Mouse (Mus musculus): ENCODE measurements at regions not wholly inside any gene's neighbourhood (a gene's known extent, or its start where the extent isn't known, plus 50 kb on each side); places are given as distances from the start of the nearest gene placed in this dataset.

DNA sequence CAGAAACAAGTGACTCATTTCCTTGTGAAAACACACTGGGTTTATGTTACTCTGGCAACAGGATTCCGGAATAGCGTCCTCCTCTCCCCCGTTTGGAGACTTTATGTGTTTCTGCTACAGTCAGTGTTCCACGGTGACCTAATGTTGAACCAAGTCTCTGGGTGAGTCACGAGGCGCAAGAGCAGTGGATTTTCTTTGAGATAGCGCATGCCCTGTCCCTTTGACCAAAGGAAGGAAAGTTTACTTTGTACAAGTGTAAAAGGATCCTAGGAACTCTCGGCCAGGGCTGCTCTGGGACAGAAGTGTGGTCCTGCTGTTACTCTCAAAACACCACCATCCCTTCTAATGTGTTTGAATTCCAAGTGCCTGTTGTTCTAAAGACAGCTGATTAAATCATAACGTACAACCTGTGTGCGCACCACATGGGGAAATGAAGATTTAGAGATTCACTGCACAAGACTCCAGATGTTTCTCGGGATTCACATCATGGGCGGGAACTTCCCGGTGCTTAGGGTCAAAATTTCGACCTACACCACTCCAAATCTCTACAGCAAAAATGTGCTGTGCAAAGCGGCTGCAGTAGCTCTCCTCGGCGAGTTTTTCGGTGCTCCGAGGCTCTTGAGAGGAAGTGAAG, 176.1 kb upstream of the Rbms1 start:
- Histone ChIP-seq H3K4me1 (ENCODE audit: control insufficient read depth, insufficient read depth, low read length) (peaks cover 6% of the 10 kb centered on the region), H3K4me3 (peak overlapping the region; percentile 15), H3K79me2 (replicated peaks; ENCODE audit: control insufficient read depth, insufficient read depth, low read length) (no peaks in the 10 kb centered on the region), H3K9ac (ENCODE audit: low read depth, low read length) (peak overlapping the region; percentile 6; the same call in 1 of the 2 replicates), H3K27ac (peak overlapping the region; percentile 74), H3K27me3 (ENCODE audit: control insufficient read depth, insufficient read depth, low read length) (no peaks in the 10 kb centered on the region), H3K36me3 (ENCODE audit: control insufficient read depth, insufficient read depth, low read length) (peaks cover 4% of the 10 kb centered on the region)
- peak; percentile 58 to 80 for DNase-seq
- WGBS: 19% methylated on average over 19 of the region's 19 CpGs
- peak; percentile 45; the same call in 1 of the 2 replicates for TF ChIP-seq POLR2A (IDR thresholded peaks at IDR 0.05; ENCODE audit: insufficient read depth, low read depth, low read length)
- no peak for TF ChIP-seq EP300 (IDR thresholded peaks at IDR 0.05; ENCODE audit: insufficient read depth, low read depth, low read length)
- intact Hi-C loops (cut with DNase I): loop anchor here (5.0 kb wide), 1 partner anchor 38 kb away; no protein-coding TSS in a partner anchor

- H3K4me3 ChIP-seq: peak overlapping the region; percentile 15; the same call in 1 of the 2 replicates
- no peak for TF ChIP-seq EP300 (IDR thresholded peaks at IDR 0.05; ENCODE audit: insufficient read depth, low read depth, low read length)
- no peak for TF ChIP-seq POLR2A (IDR thresholded peaks at IDR 0.05; ENCODE audit: insufficient read depth, low read depth, low read length)
- 25% methylated on average over 3 of the region's 3 CpGs for WGBS
- H3K79me2 ChIP-seq (replicated peaks; ENCODE audit: control insufficient read depth, insufficient read depth, low read length): no peaks in the 10 kb centered on the region
- DNase-seq: peak; percentile 30 to 42
- H3K4me1 ChIP-seq (ENCODE audit: control insufficient read depth, insufficient read depth, low read length): peaks cover 6% of the 10 kb centered on the region
- intact Hi-C loops (cut with DNase I): loop anchor here (5.0 kb wide), 1 partner anchor 39 kb away; no protein-coding TSS in a partner anchor
- peaks cover 4% of the 10 kb centered on the region for H3K36me3 ChIP-seq (ENCODE audit: control insufficient read depth, insufficient read depth, low read length)
- H3K9ac ChIP-seq (ENCODE audit: low read depth, low read length): no peak overlapping the region
- peak overlapping the region; percentile 74 for H3K27ac ChIP-seq
- no peaks in the 10 kb centered on the region for H3K27me3 ChIP-seq (ENCODE audit: control insufficient read depth, insufficient read depth, low read length)
Observed at GRCm38 (mm10) chr2:61138625-61138997, 175.6 kb upstream of the Rbms1 start.

DNA sequence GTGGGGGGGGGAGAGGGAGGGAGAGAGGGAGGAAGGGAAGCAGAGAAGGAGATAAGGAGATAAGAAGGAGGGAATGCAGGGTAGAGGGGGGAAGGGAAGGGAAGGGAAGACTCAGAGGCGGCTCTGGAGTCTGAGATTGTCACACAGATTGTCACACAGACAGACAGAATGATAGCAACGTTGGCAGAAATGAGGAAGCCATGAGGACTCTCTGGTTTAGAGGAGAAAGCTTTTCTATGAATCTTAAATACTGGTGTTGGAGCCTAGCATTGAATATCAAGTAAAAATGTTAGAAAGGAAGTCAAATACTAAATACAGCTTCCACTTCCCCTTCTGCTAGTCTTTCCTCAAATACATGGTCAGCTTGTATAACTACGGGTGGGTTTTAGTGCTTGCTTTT, 174.4 kb upstream of the Rbms1 start:
- no peak for DNase-seq
- H3K4me1 ChIP-seq (ENCODE audit: control insufficient read depth, insufficient read depth, low read length): peaks cover 6% of the 10 kb centered on the region
- no peaks in the 10 kb centered on the region for H3K79me2 ChIP-seq (replicated peaks; ENCODE audit: control insufficient read depth, insufficient read depth, low read length)
- no peak overlapping the region for H3K9ac ChIP-seq (ENCODE audit: low read depth, low read length)
- intact Hi-C loops (cut with DNase I): loop anchor here (5.0 kb wide), 1 partner anchor 40 kb away; no protein-coding TSS in a partner anchor
- H3K4me3 ChIP-seq: no peak overlapping the region
- H3K36me3 ChIP-seq (ENCODE audit: control insufficient read depth, insufficient read depth, low read length): peaks cover 4% of the 10 kb centered on the region
- H3K27me3 ChIP-seq (ENCODE audit: control insufficient read depth, insufficient read depth, low read length): no peaks in the 10 kb centered on the region
- 38% methylated on average over 3 of the region's 3 CpGs for whole genome bisulfite sequencing
- H3K27ac ChIP-seq: no peak overlapping the region
- TF ChIP-seq POLR2A (IDR thresholded peaks at IDR 0.05; ENCODE audit: insufficient read depth, low read depth, low read length): no peak
- no peak for TF ChIP-seq EP300 (IDR thresholded peaks at IDR 0.05; ENCODE audit: insufficient read depth, low read depth, low read length)
- TF ChIP-seq CTCF (IDR thresholded peaks at IDR 0.05): no peak

- peak in 1 of 2 experiments; percentile 9 for DNase-seq
- H3K27me3 ChIP-seq (ENCODE audit: control insufficient read depth, insufficient read depth, low read length): no peaks in the 10 kb centered on the region
- H3K36me3 ChIP-seq (ENCODE audit: control insufficient read depth, insufficient read depth, low read length): peaks cover 4% of the 10 kb centered on the region
- H3K4me1 ChIP-seq (ENCODE audit: control insufficient read depth, insufficient read depth, low read length): peaks cover 6% of the 10 kb centered on the region
- no peak overlapping the region for H3K27ac ChIP-seq
- TF ChIP-seq CTCF (IDR thresholded peaks at IDR 0.05) (no peak), EP300 (IDR thresholded peaks at IDR 0.05; ENCODE audit: insufficient read depth, low read depth, low read length) (no peak), POLR2A (IDR thresholded peaks at IDR 0.05; ENCODE audit: insufficient read depth, low read depth, low read length) (no peak)
- H3K9ac ChIP-seq (ENCODE audit: low read depth, low read length): no peak overlapping the region
- H3K79me2 ChIP-seq (replicated peaks; ENCODE audit: control insufficient read depth, insufficient read depth, low read length): no peaks in the 10 kb centered on the region
- intact Hi-C loops (cut with DNase I): loop anchor here (5.0 kb wide), 1 partner anchor 40 kb away; no protein-coding TSS in a partner anchor
- WGBS: 13% methylated on average over 1 of the region's 1 CpGs
- no peak overlapping the region for H3K4me3 ChIP-seq
Observed at GRCm38 (mm10) chr2:61136926-61137325, 173.9 kb upstream of the Rbms1 start.

GRCm38 (mm10) chr2:61123046-61123806, 160.2 kb upstream of the Rbms1 start:
- H3K36me3 ChIP-seq (ENCODE audit: control insufficient read depth, insufficient read depth, low read length): no peaks in the 10 kb centered on the region
- no peaks in the 10 kb centered on the region for H3K79me2 ChIP-seq (replicated peaks; ENCODE audit: control insufficient read depth, insufficient read depth, low read length)
- 71% methylated on average over 7 of the region's 7 CpGs for WGBS
- DNase-seq: no peak
- no peak for TF ChIP-seq EP300 (IDR thresholded peaks at IDR 0.05; ENCODE audit: insufficient read depth, low read depth, low read length)
- TF ChIP-seq POLR2A (IDR thresholded peaks at IDR 0.05; ENCODE audit: insufficient read depth, low read depth, low read length): no peak
- no peak for TF ChIP-seq CTCF (IDR thresholded peaks at IDR 0.05)
- H3K9ac ChIP-seq (ENCODE audit: low read depth, low read length): no peak overlapping the region
- no peak overlapping the region for H3K27ac ChIP-seq
- H3K27me3 ChIP-seq (ENCODE audit: control insufficient read depth, insufficient read depth, low read length): no peaks in the 10 kb centered on the region
- H3K4me1 ChIP-seq (ENCODE audit: control insufficient read depth, insufficient read depth, low read length): no peaks in the 10 kb centered on the region
- intact Hi-C loops (cut with DNase I): no loop called here
- H3K4me3 ChIP-seq: no peak overlapping the region

DNA sequence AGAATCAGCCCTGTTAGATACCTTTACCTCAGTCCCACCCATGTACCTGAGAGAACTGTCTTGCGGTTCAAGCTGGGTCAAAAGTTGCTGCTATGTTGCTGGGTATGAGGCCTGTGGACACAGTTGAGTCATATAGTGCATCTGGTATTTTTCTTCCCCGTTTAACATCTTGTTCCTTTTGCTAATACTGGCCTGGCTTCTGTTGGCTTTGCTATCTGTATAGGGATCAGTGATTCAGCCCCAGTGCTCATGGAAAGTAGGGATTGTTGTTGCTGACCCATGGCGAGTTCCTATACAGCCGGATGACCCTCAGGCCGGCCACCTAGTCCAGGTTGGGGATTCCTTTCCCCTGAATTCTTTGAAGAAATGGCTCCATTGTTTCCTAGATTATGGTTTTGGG, 158.3 kb upstream of the Rbms1 start:
- H3K4me1 ChIP-seq (ENCODE audit: control insufficient read depth, insufficient read depth, low read length): no peaks in the 10 kb centered on the region
- H3K27me3 ChIP-seq (ENCODE audit: control insufficient read depth, insufficient read depth, low read length): no peaks in the 10 kb centered on the region
- no peak overlapping the region for H3K9ac ChIP-seq (ENCODE audit: low read depth, low read length)
- H3K4me3 ChIP-seq: no peak overlapping the region
- WGBS: 78% methylated on average over 5 of the region's 5 CpGs
- TF ChIP-seq CTCF (IDR thresholded peaks at IDR 0.05) (no peak), POLR2A (IDR thresholded peaks at IDR 0.05; ENCODE audit: insufficient read depth, low read depth, low read length) (no peak), EP300 (IDR thresholded peaks at IDR 0.05; ENCODE audit: insufficient read depth, low read depth, low read length) (no peak)
- no peak for DNase-seq
- H3K36me3 ChIP-seq (ENCODE audit: control insufficient read depth, insufficient read depth, low read length): no peaks in the 10 kb centered on the region
- H3K27ac ChIP-seq: no peak overlapping the region
- intact Hi-C loops (cut with DNase I): no loop called here
- H3K79me2 ChIP-seq (replicated peaks; ENCODE audit: control insufficient read depth, insufficient read depth, low read length): no peaks in the 10 kb centered on the region

All from heart, adult 2 months (tissue).